19 mouse cellular contexts compared by ENCODE assay signal in genomic region chr6:134751087-134751486, GRCm38 (mm10). TPM values are rescaled to one million over a fixed set of nuclear protein-coding genes. Genes with fewer than 3 reads are reported as not detected.
A peak's percentile ranks its signal among the peaks of the same experiment; 100 is the strongest.
DNase-seq lines count a peak whose midpoint lies in the region; ATAC-seq and TF ChIP-seq lines count a peak whose summit lies in the region.
"Had no signal": no experiment of that assay in that cellular context is flagged by ENCODE, and none has a peak within 500 bp of the region (broad histone marks: within the 10 kb centered on the region; RNA-seq: fewer than 3 reads in every experiment).

No protein-coding gene starts in this region.

- TF ChIP-seq CTCF in small intestine, adult 2 months (IDR thresholded peaks at IDR 0.05; ENCODE audit: extremely low read depth, insufficient read length, insufficient replicate concordance, low read depth, low read length): no peak

- no peak overlapping the region for H3K4me2 ChIP-seq in intestine, embryonic 15.5 days (replicated peaks)
- no peak overlapping the region for H3K4me2 ChIP-seq in intestine, embryonic 16.5 days (ENCODE audit: low read depth, low read length)
- H3K4me2 ChIP-seq in hindbrain, embryonic 16.5 days (ENCODE audit: low read length): no peak overlapping the region
- H3K4me2 ChIP-seq: embryonic facial prominence, embryonic 12.5 days; embryonic facial prominence, embryonic 15.5 days; heart, embryonic 11.5 days; hindbrain, embryonic 12.5 days; hindbrain, embryonic 15.5 days had no signal

- peak; percentile 91 for ATAC-seq in intestine, embryonic 15.5 days
- peak; percentile 90 for ATAC-seq in intestine, embryonic 16.5 days
- no peak for ATAC-seq in hindbrain, embryonic 16.5 days
- ATAC-seq: forebrain, embryonic 14.5 days; forebrain, postnatal 0 days had no signal

- H3K9ac ChIP-seq in intestine, embryonic 15.5 days: no peak overlapping the region
- no peak overlapping the region for H3K9ac ChIP-seq in intestine, embryonic 16.5 days (ENCODE audit: low read depth, low read length)
- H3K9ac ChIP-seq in hindbrain, embryonic 16.5 days (ENCODE audit: low read depth, low read length): no peak overlapping the region
- H3K9ac ChIP-seq: embryonic facial prominence, embryonic 12.5 days; embryonic facial prominence, embryonic 15.5 days; forebrain, postnatal 0 days; hindbrain, embryonic 12.5 days; hindbrain, embryonic 15.5 days had no signal

- H3K36me3 ChIP-seq in intestine, embryonic 15.5 days: peaks cover 7% of the 10 kb centered on the region; the same call in 1 of the 2 replicates
- H3K36me3 ChIP-seq in intestine, embryonic 16.5 days (ENCODE audit: control insufficient read depth, insufficient read depth, low read length): 0 out of 2 replicates have a peak, but pooled peaks cover 4% of the 10 kb centered on the region
- H3K36me3 ChIP-seq in small intestine, adult 2 months (ENCODE audit: control insufficient read depth, insufficient read depth, low read length): peaks cover 20% of the 10 kb centered on the region
- H3K36me3 ChIP-seq in hindbrain, embryonic 16.5 days (ENCODE audit: control insufficient read depth, insufficient read depth, low read length): no peaks in the 10 kb centered on the region
- H3K36me3 ChIP-seq: hindbrain, embryonic 15.5 days had no signal

- no peak overlapping the region for H3K27ac ChIP-seq in intestine, embryonic 15.5 days
- peak overlapping the region; percentile 40; the same call in 1 of the 2 replicates for H3K27ac ChIP-seq in intestine, embryonic 16.5 days (ENCODE audit: low read length)
- peak overlapping the region; percentile 92 for H3K27ac ChIP-seq in small intestine, adult 2 months (ENCODE audit: insufficient read depth, low read depth, low read length)
- H3K27ac ChIP-seq in hindbrain, embryonic 16.5 days (ENCODE audit: low read depth, low read length): no peak overlapping the region
- H3K27ac ChIP-seq: embryonic facial prominence, embryonic 12.5 days; embryonic facial prominence, embryonic 15.5 days; gastrocnemius, adult 2 months; hindbrain, embryonic 12.5 days; hindbrain, embryonic 15.5 days had no signal

- no peak for DNase-seq in embryo, embryonic 10 days (ENCODE audit: low spot score)
- no peak for DNase-seq in spleen, adult 18-20 months
- DNase-seq: cerebellum, adult 18-20 months; cerebellum, adult 9-10 months; cerebellum, postnatal 14 days; forebrain, postnatal 0 days; gastrocnemius, adult 2 months; gastrocnemius, postnatal 14 days; heart, adult 11 months had no signal

- no peak overlapping the region for H3K4me3 ChIP-seq in intestine, embryonic 15.5 days (replicated peaks)
- H3K4me3 ChIP-seq in intestine, embryonic 16.5 days (ENCODE audit: low read length): no peak overlapping the region
- no peak overlapping the region for H3K4me3 ChIP-seq in small intestine, adult 2 months (ENCODE audit: low read depth, low read length)
- no peak overlapping the region for H3K4me3 ChIP-seq in hindbrain, embryonic 16.5 days (ENCODE audit: low read length)
- H3K4me3 ChIP-seq: embryonic facial prominence, embryonic 12.5 days; embryonic facial prominence, embryonic 15.5 days; gastrocnemius, adult 2 months; hindbrain, embryonic 12.5 days; hindbrain, embryonic 15.5 days had no signal

- no peaks in the 10 kb centered on the region for H3K27me3 ChIP-seq in intestine, embryonic 15.5 days (replicated peaks)
- no peaks in the 10 kb centered on the region for H3K27me3 ChIP-seq in intestine, embryonic 16.5 days (replicated peaks; ENCODE audit: control insufficient read depth, insufficient read depth, low read length)
- no peaks in the 10 kb centered on the region for H3K27me3 ChIP-seq in small intestine, adult 2 months (ENCODE audit: control insufficient read depth, insufficient read depth, low read length)
- H3K27me3 ChIP-seq in hindbrain, embryonic 16.5 days (replicated peaks; ENCODE audit: control insufficient read depth, insufficient read depth, low read length): no peaks in the 10 kb centered on the region
- H3K27me3 ChIP-seq: embryonic facial prominence, embryonic 12.5 days; embryonic facial prominence, embryonic 15.5 days; hindbrain, embryonic 12.5 days; hindbrain, embryonic 15.5 days had no signal

- H3K9me3 ChIP-seq in intestine, embryonic 15.5 days: no peaks in the 10 kb centered on the region
- no peaks in the 10 kb centered on the region for H3K9me3 ChIP-seq in intestine, embryonic 16.5 days (ENCODE audit: control insufficient read depth, low read length)
- no peaks in the 10 kb centered on the region for H3K9me3 ChIP-seq in hindbrain, embryonic 16.5 days (ENCODE audit: control insufficient read depth, low read length)
- H3K9me3 ChIP-seq: embryonic facial prominence, embryonic 12.5 days; embryonic facial prominence, embryonic 15.5 days; hindbrain, embryonic 12.5 days; hindbrain, embryonic 15.5 days had no signal

- H3K4me1 ChIP-seq in intestine, embryonic 15.5 days (replicated peaks): no peaks in the 10 kb centered on the region
- H3K4me1 ChIP-seq in intestine, embryonic 16.5 days (ENCODE audit: control insufficient read depth, insufficient read depth, low read length): no peaks in the 10 kb centered on the region
- peaks cover 17% of the 10 kb centered on the region for H3K4me1 ChIP-seq in small intestine, adult 2 months (ENCODE audit: control insufficient read depth, insufficient read depth, insufficient read length, low read length)
- H3K4me1 ChIP-seq in hindbrain, embryonic 16.5 days (ENCODE audit: control insufficient read depth, insufficient read depth, low read depth, low read length): no peaks in the 10 kb centered on the region
- H3K4me1 ChIP-seq: embryonic facial prominence, embryonic 12.5 days; embryonic facial prominence, embryonic 15.5 days; hindbrain, embryonic 12.5 days; hindbrain, embryonic 15.5 days had no signal

- TF ChIP-seq POLR2A in small intestine, adult 2 months (IDR thresholded peaks at IDR 0.05; ENCODE audit: low read depth, low read length): no peak

- 72% methylated on average over 4 of the region's 4 CpGs for WGBS in intestine, embryonic 15.5 days
- 81% methylated on average over 4 of the region's 4 CpGs for WGBS in intestine, embryonic 16.5 days
- 39% methylated on average over 4 of the region's 4 CpGs for WGBS in small intestine, adult 2 months
- WGBS in hindbrain, embryonic 16.5 days: 98% methylated on average over 4 of the region's 4 CpGs

RNA-seq across cellular contexts. Expression of gene Dusp16, which starts 41.3 kb away (rescaled TPM):
- polyA plus RNA-seq in intestine, embryonic 15.5 days (2015; fragmentation: Nextera tagmentation; extraction: Ambion mirVana): 13.0 and 13.9 TPM in 2 replicates
- polyA plus RNA-seq in intestine, embryonic 16.5 days (2015; fragmentation: Nextera tagmentation; extraction: Ambion mirVana): 11.1 and 11.9 TPM in 2 replicates
- 9.5 and 26.1 TPM in 2 replicates for polyA plus RNA-seq in small intestine, adult 2 months (2012; rRNA removed)
- 4.7 and 5.1 TPM in 2 replicates for polyA plus RNA-seq in hindbrain, embryonic 16.5 days (2015; fragmentation: Nextera tagmentation; extraction: Ambion mirVana)

Comparison
In these comparisons a context has a peak if more than half of its experiments do, and no peak if none do; other contexts are left out.
1. H3K27ac ChIP-seq: peak in intestine, embryonic 16.5 days (single experiment) and small intestine, adult 2 months (single experiment); none in intestine, embryonic 15.5 days (single experiment) and hindbrain, embryonic 16.5 days (single experiment).